Mouse (Mus musculus) cerebellum, adult 2 months (tissue): ENCODE measurements around the gene Lix1l.

ENCODE experiments used
- CTCF ChIP-seq: fragments of 200-500 bp; IDR thresholded peaks from 2 replicates; pipeline ENCODE4 v1.5.1; 2011; ENCODE audit warnings: low read depth, mild to moderate bottlenecking, control low read depth, low read length, moderate library complexity, borderline replicate concordance; ENCODE audit not compliant: insufficient read depth
- POLR2A ChIP-seq: fragments of 200-500 bp; IDR thresholded peaks from 2 replicates; pipeline ENCODE4 v1.6.1; 2011; ENCODE audit warnings: low read length, control low read depth, borderline replicate concordance; ENCODE audit not compliant: insufficient read depth

DNA sequence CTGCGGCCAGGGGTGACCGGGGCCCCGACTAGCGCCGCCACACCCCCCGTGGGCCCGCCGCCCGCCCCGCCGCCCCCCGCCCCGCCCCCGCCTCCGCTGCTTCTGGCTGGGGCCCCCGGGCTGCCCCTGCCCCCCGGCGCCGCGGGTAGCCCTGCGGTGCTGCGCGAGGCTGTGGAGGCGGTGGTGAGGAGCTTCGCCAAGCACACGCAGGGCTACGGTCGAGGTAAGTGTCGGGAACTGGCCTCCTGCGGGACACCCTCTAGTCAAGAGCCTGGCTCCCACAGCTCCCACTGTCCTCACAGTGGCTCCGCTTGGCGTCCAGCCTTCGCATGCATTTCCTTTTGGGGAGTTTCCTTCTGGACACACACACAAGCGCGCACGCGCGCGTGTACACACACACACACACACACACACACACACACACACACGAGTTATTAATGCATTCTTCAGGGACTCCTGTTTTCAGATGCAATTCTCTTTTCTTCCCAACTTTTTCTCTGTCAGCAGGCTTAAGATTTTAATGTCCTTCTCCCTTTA is 370 bp downstream of the Lix1l start:
- TF ChIP-seq CTCF (no peak), POLR2A (no peak)
